Comparison of ENCODE assay signal across 9 mouse cellular contexts in genomic region chr1:138848511-138849109, GRCm38 (mm10). TPM values are rescaled to one million over a fixed set of nuclear protein-coding genes. Genes with fewer than 3 reads are reported as not detected.
DNase-seq lines count a peak whose midpoint lies in the region; ATAC-seq and TF ChIP-seq lines count a peak whose summit lies in the region.
"Had no signal": no experiment of that assay in that cellular context is flagged by ENCODE, and none has a peak within 500 bp of the region (broad histone marks: within the 10 kb centered on the region; RNA-seq: fewer than 3 reads in every experiment).

TSS of gene Lhx9 (minus strand) at chr1:138848577.

- H3K4me3 ChIP-seq in ES-Bruce4 (ENCODE audit: low read depth, low read length) = peak within 1 kb of the TSS; percentile 79
- H3K4me3 ChIP-seq in forebrain, embryonic 12.5 days (replicated peaks) = peak within 1 kb of the TSS; percentile 38
- peak within 1 kb of the TSS; percentile 35 for H3K4me3 ChIP-seq in intestine, postnatal 0 days (ENCODE audit: low read depth, low read length)
- peak within 1 kb of the TSS; percentile 60 for H3K4me3 ChIP-seq in midbrain, embryonic 12.5 days
- H3K4me3 ChIP-seq: erythroblast, embryonic 14.5 days had no signal

- H3K9me3 ChIP-seq in ES-Bruce4 (replicated peaks; ENCODE audit: control insufficient read depth, insufficient read depth, low read length, poor library complexity, severe bottlenecking) = no peaks in the 10 kb centered on the region
- H3K9me3 ChIP-seq in forebrain, embryonic 12.5 days = no peaks in the 10 kb centered on the region
- H3K9me3 ChIP-seq in intestine, postnatal 0 days (ENCODE audit: control insufficient read depth) = no peaks in the 10 kb centered on the region
- H3K9me3 ChIP-seq in midbrain, embryonic 12.5 days = no peaks in the 10 kb centered on the region

- no peaks in the 10 kb centered on the region for H3K36me3 ChIP-seq in ES-Bruce4 (ENCODE audit: control insufficient read depth, insufficient read depth, low read length, poor library complexity, severe bottlenecking)
- H3K36me3 ChIP-seq in forebrain, embryonic 12.5 days (replicated peaks) = 0 out of 2 replicates have a peak, but pooled peaks cover 8% of the 10 kb centered on the region
- H3K36me3 ChIP-seq in intestine, postnatal 0 days (ENCODE audit: control insufficient read depth, insufficient read depth) = peaks cover 5% of the 10 kb centered on the region; the same call in 1 of the 2 replicates
- H3K36me3 ChIP-seq in midbrain, embryonic 12.5 days = peaks cover 6% of the 10 kb centered on the region

- TF ChIP-seq EP300 in ES-Bruce4 (IDR thresholded peaks at IDR 0.05; ENCODE audit: insufficient read depth, low read depth, low read length) = no peak

- peak within 1 kb of the TSS; percentile 7 for H3K9ac ChIP-seq in ES-Bruce4 (ENCODE audit: low read depth, poor library complexity, severe bottlenecking)
- peak within 1 kb of the TSS; percentile 49 for H3K9ac ChIP-seq in forebrain, embryonic 12.5 days
- no peak within 1 kb of the TSS for H3K9ac ChIP-seq in intestine, postnatal 0 days (ENCODE audit: low read depth, low read length)
- peak within 1 kb of the TSS; percentile 52 for H3K9ac ChIP-seq in midbrain, embryonic 12.5 days (replicated peaks)

- H3K4me1 ChIP-seq in ES-Bruce4 (ENCODE audit: control insufficient read depth, insufficient read depth, low read length) = no peaks in the 10 kb centered on the region
- H3K4me1 ChIP-seq in forebrain, embryonic 12.5 days = peaks cover 34% of the 10 kb centered on the region
- H3K4me1 ChIP-seq in intestine, postnatal 0 days (replicated peaks; ENCODE audit: control insufficient read depth, insufficient read depth, low read length) = peaks cover 5% of the 10 kb centered on the region; the same call in 1 of the 2 replicates
- H3K4me1 ChIP-seq in midbrain, embryonic 12.5 days = peaks cover 31% of the 10 kb centered on the region

- no peak for TF ChIP-seq CTCF in ES-Bruce4 (IDR thresholded peaks at IDR 0.05; ENCODE audit: low read depth, low read length)
- no peak for TF ChIP-seq CTCF in intestine, postnatal 0 days (IDR thresholded peaks at IDR 0.05; ENCODE audit: low read depth)

- under 1% methylated on average over 33 of the region's 33 CpGs for WGBS in forebrain, embryonic 12.5 days
- under 1% methylated on average over 33 of the region's 33 CpGs for WGBS in intestine, postnatal 0 days
- under 1% methylated on average over 32 of the region's 33 CpGs for WGBS in midbrain, embryonic 12.5 days

- H3K4me2 ChIP-seq in forebrain, embryonic 12.5 days = peak within 1 kb of the TSS; percentile 61
- peak within 1 kb of the TSS; percentile 55 for H3K4me2 ChIP-seq in intestine, postnatal 0 days (replicated peaks; ENCODE audit: low read depth)
- peak within 1 kb of the TSS; percentile 65 for H3K4me2 ChIP-seq in midbrain, embryonic 12.5 days (replicated peaks)

- peak; percentile 10 for DNase-seq in cerebellum, adult 9-11 months
- no peak for DNase-seq in cerebellum, postnatal 4 days (ENCODE audit: low spot score in 2 of 2)
- DNase-seq in frontal cortex, postnatal 10 days (ENCODE audit: low spot score in 2 of 2) = no peak
- no peak for DNase-seq in adipocyte (ENCODE audit: low spot score)

- peaks cover 28% of the 10 kb centered on the region for H3K27me3 ChIP-seq in ES-Bruce4 (ENCODE audit: control insufficient read depth, insufficient read depth, low read length, poor library complexity, severe bottlenecking)
- H3K27me3 ChIP-seq in forebrain, embryonic 12.5 days = peaks cover 77% of the 10 kb centered on the region
- peaks cover 67% of the 10 kb centered on the region for H3K27me3 ChIP-seq in intestine, postnatal 0 days (replicated peaks; ENCODE audit: control insufficient read depth, insufficient read depth, low read length)
- H3K27me3 ChIP-seq in midbrain, embryonic 12.5 days = peaks cover 77% of the 10 kb centered on the region

- TF ChIP-seq POLR2A in ES-Bruce4 (IDR thresholded peaks at IDR 0.05; ENCODE audit: insufficient read depth, low read length) = no peak

- ATAC-seq in forebrain, embryonic 12.5 days (ENCODE audit: low FRiP score) = peak; percentile 57
- ATAC-seq in intestine, postnatal 0 days = no peak; the same call in 1 of the 2 replicates
- peak; percentile 74 for ATAC-seq in midbrain, embryonic 12.5 days (ENCODE audit: low FRiP score, low read depth)

- no peak within 1 kb of the TSS for H3K27ac ChIP-seq in ES-Bruce4 (ENCODE audit: insufficient read depth, low read length)
- H3K27ac ChIP-seq in forebrain, embryonic 12.5 days = peak within 1 kb of the TSS; percentile 75
- H3K27ac ChIP-seq in intestine, postnatal 0 days (ENCODE audit: low read depth, low read length) = no peak within 1 kb of the TSS
- H3K27ac ChIP-seq in midbrain, embryonic 12.5 days (replicated peaks) = peak within 1 kb of the TSS; percentile 81

RNA-seq across cellular contexts. Expression of gene Lhx9, which starts in this region (rescaled TPM):
- 0.43 and 0.48 TPM in 2 replicates for polyA plus RNA-seq in ES-Bruce4 (2011; ENCODE audit: insufficient read depth, insufficient read length, low read depth, missing spikeins)
- polyA plus RNA-seq in forebrain, embryonic 12.5 days (2016; fragmentation: Nextera tagmentation; extraction: Ambion mirVana) = 37.2 and 44.5 TPM in 2 replicates
- polyA plus RNA-seq in intestine, postnatal 0 days (2015; fragmentation: Nextera tagmentation; extraction: Ambion mirVana) = not detected in 2 replicates
- polyA plus RNA-seq in midbrain, embryonic 12.5 days (2016; fragmentation: Nextera tagmentation; extraction: Ambion mirVana) = 89.4 and 106 TPM in 2 replicates
- polyA plus RNA-seq: erythroblast, embryonic 14.5 days had no signal

Comparison
In these comparisons a context has a peak if more than half of its experiments do, and no peak if none do; other contexts are left out.
1. RNA of gene Lhx9 (polyA plus RNA-seq): 89.4 to 106 TPM in midbrain, embryonic 12.5 days and 37.2 to 44.5 TPM in forebrain, embryonic 12.5 days; 0.43 to 0.48 TPM in ES-Bruce4 and not detected in intestine, postnatal 0 days; every median in the first group is over 10 times any median in the second.
2. H3K27ac ChIP-seq: peak in forebrain, embryonic 12.5 days (single experiment) and midbrain, embryonic 12.5 days (single experiment); none in ES-Bruce4 (single experiment) and intestine, postnatal 0 days (single experiment).
3. Peak in every context shown above with its lines, with median percentiles within 50 percentile points of each other: H3K4me3 ChIP-seq and H3K4me2 ChIP-seq.